Mouse (Mus musculus) gastrocnemius, postnatal 14 days (tissue): ENCODE measurements around the gene Ano2. TPM values are rescaled to one million over a fixed set of nuclear protein-coding genes. Genes with fewer than 3 reads are reported as not detected.

Experiments
- DNase-seq: peaks from one replicate; pipeline ENCODE4 v3.0.0; 2021; ENCODE audit warnings: mixed read lengths
- intact Hi-C: fragments of 180-260 bp; cut with DNase I; formaldehyde crosslinking; loops from one replicate; pipeline ENCODE4 v1.15.1; 2025; ENCODE audit warnings: low total_unique reads
- total RNA-seq, 2 experiments: library from RNA; stranded (reverse); gene quantifications; 2 replicates each; pipeline ENCODE4 v1.2.3; 2021

The Ano2 gene
- total RNA-seq, 2 experiments from 2014 or later: 0.10 to 0.18 TPM

DNA sequence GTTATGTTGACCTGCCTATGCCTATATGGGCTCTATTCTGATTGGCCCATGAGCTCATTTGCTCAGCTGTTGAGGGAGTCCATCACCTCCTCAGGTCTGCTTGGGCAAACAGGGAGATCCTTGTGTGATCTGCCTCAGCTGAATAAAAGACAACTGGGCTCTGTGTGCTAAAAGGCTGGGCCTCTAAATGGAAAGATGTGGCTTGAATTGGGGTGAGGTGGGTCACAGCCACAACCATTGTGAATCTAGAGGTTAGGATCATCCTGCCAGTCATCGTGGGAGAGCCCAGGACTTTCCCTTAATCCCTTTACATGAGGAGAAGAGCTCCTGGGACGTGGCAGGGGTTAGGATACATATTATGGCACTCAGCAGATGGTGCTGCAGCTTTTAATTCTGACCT, 188.5 kb downstream of the Ano2 start:
- intact Hi-C loops: no loop called here
- no peak for DNase-seq

DNA sequence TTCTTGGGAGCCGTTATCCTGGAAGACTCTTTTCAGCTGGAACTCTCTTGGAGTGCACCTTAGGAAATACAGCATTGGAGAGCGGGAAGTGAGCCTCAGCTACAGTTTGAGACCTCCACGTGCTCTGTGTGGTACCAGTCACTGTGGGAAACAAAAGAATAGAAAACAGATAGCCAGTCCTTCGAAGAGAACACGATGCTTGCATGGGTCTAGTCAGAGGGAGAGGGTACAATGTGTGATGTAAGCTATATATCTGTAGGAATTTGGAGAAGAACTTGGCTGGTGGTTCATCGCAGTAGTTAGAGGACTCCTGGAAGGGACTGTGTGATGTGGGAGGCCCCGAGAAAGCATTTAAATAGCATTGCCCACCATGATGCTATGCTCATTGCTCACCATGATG, 189.1 kb downstream of the Ano2 start:
- DNase-seq: no peak

DNA sequence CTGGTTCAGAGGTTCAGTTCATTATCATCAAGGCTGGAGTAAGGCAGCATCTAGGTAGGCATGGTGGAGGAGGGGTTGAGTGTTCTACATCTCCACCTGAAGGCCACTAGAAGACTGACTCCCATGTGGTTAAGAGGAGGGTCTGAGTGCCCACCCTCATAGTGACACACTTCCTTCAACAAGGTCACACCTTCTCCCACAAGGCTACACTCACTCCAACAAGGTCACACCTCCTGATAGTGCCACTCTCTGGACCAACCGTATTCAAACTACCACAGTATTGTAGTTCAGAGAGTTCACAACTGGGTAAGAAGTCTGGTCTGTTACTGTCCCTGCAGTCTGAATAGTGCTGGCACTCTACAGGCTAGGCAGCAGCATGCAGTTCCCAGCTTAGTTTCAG, 198.4 kb downstream of the Ano2 start:
- intact Hi-C loops: no loop called here
- DNase-seq: no peak

More for the DNA sequence above, 189.1 kb downstream of the Ano2 start:
- intact Hi-C loops: no loop called here

DNA sequence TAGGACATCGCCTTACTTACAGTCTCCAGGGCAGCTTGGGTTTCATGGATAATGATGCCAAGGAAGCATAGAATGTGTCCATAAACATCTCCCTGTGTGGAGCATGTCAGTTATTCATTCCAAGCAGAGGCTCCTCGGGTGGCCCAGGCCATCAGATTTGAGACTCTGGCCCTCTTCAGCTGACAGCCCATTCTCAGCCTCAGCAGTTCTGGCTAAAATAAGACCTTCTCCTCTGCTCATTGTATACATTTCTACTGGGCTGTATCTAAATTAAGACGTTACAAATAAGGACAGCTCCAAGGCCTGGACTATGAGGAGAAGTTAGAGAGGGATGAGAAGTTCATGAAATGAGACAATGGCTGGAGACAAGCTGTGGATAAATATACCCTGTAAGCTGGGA, 204.1 kb downstream of the Ano2 start:
- intact Hi-C loops: no loop called here

DNA sequence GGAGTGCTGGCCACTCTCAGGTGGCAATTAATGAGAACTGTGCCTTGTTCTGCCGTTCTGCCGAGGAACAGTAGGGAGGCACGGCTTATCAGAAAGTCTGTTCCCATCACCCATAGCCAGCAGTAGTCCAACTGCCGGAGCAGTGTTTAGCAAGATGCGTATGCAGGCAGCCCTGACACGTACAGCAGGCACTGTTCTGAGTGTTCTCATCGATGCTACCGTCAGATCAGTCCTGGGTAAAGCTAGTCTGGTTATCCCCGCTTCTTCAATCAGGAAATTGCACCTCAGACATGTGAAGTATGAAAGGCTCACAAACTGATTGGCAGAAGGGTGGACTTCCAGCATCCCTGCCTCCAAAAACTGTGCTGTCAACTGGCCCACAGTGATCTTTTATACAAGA, 224.2 kb downstream of the Ano2 start:
- no peak for DNase-seq
- intact Hi-C loops: no loop called here

More for the DNA sequence above, 204.1 kb downstream of the Ano2 start:
- no peak for DNase-seq

DNA sequence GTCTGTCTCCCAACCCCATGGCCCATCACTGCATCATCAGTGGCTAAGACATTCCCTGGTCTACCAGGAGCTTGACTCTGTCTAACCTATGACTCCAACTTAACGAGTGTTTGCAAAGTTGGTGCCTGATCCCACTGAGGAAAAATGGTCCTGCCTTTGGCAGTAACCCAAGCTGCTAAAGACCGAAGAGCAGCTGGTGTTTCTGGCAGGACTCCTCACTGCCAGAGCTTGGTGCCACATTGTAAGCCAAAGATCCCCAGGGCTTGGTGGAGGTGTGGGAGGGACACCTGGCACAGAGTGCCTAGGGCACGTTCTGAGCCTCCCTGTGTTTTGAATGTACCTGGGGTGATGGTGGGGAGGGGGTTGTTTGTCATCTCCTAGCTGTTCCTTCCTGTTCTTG, 232.5 kb downstream of the Ano2 start:
- no peak for DNase-seq
- intact Hi-C loops: no loop called here

DNA sequence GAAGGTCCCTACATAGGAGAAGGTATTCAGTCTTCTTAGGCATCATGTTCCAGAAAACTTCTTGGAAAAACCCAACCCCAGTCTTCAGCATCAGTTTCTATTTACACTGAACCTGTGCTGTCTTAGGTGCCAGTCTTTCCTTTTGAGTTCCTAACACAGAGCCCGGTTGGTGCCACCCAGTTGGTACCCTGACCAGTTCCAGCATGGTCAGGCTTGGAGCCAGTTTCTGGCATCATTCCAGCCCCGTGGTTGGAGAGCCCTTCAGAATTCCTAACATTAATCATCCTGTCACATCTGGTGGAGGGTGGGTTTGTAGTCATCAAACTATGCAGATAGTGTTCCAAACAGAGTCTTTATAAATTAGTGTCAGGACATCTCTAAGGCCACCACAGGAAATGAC, 234.8 kb downstream of the Ano2 start:
- intact Hi-C loops: no loop called here
- no peak for DNase-seq

DNA sequence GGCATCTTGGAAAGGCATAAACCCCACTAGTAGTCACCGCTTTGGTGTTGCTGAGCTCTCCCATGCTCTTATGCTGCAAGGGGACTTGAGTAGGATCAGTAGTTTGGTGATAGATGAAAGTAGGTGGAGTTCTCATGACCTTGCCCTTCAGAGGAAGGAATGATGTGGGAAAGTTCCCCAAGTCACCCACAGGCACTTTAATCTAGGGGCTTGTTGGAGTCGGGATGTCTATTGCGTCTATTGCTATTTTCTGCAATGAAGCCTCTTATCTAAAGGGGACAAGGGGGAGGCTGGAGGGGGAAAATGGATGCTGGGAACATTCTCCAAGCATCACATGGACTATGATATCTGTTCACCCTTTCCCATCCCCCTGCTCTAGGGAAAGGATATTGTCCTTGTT, 235.6 kb downstream of the Ano2 start:
- intact Hi-C loops: no loop called here
- no peak for DNase-seq

DNA sequence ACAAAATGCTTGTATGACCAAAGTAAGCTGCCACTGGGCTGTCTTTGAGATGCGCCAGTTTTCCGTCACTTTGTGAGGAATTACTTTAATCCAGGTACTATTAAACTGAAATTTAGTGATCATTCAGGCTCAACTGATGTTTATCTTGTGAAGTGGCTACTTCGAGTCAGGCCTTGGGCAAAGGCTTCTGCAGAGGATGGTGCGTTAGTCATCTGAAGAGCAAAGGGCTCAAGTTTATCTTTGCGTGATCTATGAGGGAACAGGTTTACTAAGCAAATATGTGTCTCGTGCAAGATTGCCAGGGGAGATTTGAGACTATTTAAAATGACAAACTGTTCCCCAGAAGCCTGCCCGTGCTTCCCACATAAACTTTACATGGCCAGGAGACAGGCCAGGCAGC, 241.7 kb downstream of the Ano2 start:
- no peak for DNase-seq
- intact Hi-C loops: no loop called here

DNA sequence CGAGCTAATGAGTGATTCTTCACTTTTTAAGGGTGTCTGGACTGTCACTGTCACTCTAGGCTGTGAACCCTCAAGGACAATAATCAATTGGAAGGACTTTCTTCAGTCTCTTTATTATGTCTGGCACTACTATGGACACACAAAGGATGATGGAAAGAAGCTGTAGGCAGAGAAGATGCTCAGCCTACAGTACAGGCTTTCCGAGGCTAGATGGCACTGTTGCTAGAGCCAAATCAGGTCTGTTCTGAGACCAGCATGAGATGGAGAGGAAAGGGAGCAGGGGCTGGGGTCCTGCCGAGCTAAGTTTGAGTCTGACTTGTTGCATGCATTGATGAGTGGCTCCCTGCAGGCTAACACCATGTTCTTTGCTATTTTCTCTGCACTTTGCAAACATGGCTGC, 264.7 kb downstream of the Ano2 start:
- DNase-seq: no peak
- intact Hi-C loops: loop anchor here (5.0 kb wide), 1 partner anchor 212 kb away; the partner anchor contains the start of gene Ntf3

DNA sequence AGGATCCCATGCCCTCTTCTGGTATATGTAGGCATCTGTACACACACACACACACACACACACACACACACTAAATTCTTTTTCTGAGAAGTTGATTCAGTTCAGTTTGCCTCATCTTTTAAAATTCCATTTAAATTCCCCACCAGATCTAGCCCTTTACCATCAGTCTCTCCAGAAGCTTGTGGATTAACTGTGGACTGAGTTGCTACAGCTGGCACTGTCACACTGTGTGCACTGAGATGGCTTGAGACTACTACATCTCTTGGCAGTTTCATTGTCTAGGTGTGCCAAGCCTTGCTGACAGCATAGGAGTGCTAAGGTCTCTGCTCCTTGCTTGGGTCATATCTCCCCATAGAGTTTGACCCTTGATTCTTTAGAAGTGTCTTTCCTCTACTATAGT, 283.3 kb downstream of the Ano2 start:
- DNase-seq: no peak
- intact Hi-C loops: no loop called here

DNA sequence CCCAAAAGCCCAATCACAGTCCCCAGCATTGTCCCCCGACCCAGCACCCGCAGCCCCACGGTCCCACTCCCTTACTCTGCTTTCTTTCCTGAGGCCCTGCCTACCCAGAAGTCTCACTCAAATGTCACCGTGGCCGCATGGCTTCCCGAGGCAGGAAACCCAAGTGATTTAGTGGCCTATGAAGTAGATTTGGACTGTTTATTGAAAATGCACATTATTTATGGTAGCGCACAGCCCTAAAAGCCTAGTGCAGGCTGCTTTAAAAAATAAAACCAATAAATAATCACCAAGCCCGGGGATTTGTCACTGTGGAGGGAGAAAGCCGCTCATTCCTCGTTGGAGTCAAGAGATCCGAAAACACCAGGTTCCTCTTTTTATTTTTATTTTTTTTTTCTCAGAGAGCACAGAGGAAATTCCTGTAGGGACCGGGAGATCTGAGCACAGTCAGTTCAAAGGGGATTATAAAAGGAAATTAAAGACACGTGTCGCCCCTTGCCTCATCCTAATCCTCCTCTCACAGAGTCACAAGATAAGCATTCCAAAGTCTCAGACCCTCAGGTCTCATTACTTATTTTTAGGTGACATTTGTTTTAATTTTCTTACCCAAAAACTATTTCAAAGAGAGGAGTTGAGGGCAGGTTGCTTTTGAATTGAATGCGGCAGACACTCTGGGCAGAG, 285.7 kb downstream of the Ano2 start:
- intact Hi-C loops: no loop called here
- no peak for DNase-seq

DNA sequence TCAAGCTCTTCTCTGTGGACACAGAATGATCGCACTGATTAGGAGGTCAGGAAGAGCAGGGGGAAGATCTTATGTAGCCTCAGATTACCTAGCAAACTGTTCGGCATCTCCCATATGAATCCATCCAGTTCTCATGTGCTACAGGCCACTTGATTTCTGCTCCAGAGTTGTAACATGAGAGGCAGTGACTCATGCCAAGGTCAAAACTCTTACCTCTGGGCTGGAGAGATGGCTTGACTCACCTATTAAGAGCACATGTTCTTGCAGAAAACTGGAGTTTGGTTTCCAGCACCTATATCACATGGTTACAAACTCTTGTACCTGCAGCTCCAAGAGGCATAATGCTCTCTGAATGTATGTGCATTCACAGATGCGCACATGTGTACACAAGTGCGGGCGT, 289.4 kb downstream of the Ano2 start:
- no peak for DNase-seq
- intact Hi-C loops: no loop called here

DNA sequence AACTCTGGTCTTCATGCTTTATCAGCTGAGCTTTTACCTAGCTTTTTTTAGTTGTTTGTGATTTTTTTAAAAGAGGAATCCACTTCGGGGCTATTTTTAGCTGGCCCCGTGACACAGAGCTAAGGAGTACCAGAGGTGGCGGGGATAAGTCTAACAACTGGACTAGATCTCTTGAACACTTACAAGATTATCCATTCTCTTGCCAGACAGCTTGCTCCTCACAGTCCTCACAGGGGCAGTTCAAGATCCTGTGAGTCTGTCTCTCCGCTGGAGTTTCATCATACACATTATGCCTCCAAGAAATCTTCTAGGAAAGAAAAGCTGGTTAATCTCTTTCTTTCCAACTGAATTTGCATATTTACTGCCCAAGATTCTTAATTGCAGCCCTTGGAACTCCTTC, 293.8 kb downstream of the Ano2 start:
- intact Hi-C loops: no loop called here
- DNase-seq: no peak

DNA sequence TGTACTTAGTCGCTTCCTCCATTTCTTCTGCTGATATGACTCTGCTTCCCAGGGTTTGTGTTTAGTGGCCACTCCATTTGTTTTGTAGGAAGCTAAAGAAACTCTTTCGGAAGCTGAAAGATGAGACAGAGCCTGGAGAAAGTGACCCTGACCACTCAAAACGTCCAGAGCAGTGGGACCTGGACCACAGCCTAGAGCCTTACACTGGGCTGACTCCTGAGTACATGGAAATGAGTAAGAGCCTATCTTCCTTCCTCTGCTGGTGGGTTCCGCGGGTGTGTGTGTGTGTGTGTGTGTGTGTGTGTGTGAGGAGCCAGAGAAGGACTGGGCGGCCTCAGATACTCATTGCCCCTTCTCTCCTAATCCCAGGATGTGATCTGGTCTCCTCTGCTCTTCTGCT, 302.5 kb downstream of the Ano2 start:
- intact Hi-C loops: no loop called here
- no peak for DNase-seq

DNA sequence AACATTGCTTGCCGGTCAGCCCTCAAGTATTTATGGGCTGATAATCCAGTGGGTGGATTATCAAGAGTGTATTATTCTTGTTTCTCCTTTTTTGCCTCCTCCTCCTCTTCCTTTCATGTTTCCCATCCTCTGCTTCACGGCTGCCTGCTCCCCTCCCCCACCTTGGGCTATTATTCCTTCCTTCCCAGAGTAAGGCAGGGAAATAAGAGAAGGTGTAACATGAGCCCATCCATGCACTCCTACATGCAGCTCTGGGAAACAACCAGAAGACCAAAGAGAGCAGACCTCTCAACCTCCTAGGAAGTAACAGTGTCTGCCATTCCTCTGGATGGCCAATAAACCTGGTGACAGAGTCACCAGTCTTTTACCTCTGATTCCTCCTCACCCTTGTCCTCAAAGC, 311.6 kb downstream of the Ano2 start:
- intact Hi-C loops: no loop called here
- no peak for DNase-seq

DNA sequence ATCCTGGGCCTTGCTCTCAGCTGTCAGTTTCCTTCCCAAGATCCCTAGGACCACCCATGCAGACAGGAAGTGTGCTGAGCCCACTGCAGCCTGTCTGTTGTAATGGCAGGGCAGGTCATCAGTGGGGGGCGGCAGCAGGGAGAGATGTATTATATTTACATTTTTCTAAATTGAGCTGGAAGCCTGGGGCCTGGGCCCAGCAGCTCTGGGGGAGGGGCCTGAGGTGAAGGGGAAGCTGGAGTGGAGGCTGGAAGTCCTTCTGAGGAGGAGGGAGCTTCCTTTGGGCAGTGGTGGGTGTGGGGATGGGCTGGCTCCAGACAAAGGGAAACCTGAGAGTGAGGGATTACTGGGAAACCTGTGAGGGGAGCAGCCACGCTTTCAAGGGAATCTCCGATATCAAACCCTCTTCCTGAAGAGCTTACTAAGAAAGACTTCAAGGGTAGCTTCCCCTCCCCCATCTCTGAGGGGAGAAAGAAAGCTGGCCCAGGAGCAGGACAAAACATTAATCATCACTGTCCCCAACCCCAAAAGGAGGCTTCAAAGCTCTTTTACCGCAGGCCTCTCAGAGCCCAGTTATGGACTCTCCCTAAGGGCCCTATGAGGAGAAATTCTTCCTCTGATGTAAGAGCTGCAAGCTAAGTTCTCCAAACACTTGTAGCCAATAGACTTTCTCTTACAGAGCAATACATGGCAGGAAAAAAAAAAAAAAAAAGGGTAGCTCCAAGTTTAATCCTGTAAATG, 313.0 kb downstream of the Ano2 start:
- no peak for DNase-seq
- intact Hi-C loops: no loop called here

DNA sequence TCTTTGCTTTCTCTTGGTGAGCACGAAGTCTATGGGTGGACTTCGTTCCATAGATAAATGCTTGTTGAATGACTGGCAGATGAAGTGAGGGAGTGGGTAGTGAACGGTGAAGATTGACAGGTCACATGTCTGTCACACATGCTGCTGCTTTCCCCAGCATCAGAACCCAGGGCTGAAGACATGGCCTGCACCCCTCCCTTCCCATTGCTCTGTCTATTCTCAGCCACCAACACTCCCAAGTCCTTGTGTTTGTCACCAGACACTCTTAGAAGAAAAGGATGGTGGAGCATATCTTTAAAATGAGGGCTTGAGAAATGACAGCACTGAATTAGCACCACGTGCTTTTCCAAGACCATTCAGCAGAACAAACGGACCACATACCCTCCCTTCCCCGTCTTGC, 316.4 kb downstream of the Ano2 start:
- intact Hi-C loops: no loop called here
- no peak for DNase-seq

DNA sequence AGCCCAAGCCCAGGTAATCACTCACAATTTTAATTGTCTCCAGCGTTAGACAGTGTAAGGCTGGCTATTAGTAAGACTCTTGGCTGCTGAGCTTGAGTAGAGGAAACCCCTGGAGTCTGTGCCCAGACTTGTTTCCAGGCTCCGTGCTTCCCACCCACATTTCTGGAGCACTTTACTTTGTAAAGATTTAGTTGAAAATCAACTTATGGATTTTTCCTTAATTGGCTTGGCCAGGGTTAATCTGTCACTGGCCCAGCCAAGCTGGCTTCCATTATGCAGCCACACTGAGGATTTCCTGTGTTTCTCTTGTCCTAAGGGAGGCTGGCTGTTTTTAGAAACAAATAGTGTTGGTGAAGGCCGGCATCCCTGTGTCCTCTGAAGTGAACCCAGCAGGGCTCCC, 318.9 kb downstream of the Ano2 start:
- intact Hi-C loops: no loop called here
- no peak for DNase-seq

DNA sequence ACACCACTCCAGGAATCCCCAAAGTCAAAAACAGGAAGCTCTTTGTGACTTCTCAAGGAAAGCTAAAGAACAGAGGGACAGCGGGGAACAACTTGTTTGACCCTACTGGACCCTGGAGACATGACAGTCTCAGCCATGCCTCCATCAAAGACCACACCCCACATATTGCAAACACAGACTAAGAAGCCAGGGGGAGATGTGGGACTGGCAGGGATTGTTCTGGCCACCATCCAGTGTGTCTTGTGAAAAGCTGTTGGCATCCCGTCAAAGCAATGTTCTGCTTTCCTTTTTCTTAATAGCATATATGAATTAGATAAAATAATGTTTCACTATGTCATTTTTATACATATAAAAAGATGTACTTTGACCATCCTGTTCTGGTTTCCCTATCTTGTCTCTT, 326.8 kb downstream of the Ano2 start:
- intact Hi-C loops: no loop called here
- no peak for DNase-seq

DNA sequence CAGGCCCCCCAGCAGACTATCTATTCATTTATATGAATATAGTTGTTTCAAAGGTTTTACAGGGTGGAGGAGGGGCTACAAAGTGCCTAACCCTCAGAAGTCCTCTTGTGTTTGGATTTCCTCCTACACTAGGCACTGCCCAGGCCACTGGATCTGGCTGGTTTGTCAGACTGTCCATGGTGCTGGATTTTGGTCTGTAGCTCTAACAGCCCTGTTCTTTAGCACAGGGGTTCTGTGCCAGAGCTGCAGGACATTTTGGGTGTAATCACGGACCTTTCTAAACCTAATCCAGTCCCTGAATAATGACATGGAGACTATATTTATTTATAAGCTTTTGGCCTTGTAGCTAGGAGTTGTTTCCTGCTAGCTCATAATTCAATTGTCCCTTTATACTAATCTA, 328.2 kb downstream of the Ano2 start:
- intact Hi-C loops: no loop called here
- DNase-seq: no peak
